Mouse (Mus musculus) CH12.LX (cell line): ENCODE data around the gene Cst7. TPM values are rescaled to one million over a fixed set of nuclear protein-coding genes. Genes with fewer than 3 reads are reported as not detected.
A peak's percentile ranks its signal among the peaks of the same experiment; 100 is the strongest.

ENCODE experiments used
- DNase-seq: peaks from one replicate; pipeline ENCODE4 v3.0.0-alpha.2; 2013; ENCODE audit errors: extremely low read depth
- H3K27ac ChIP-seq: 2 replicates; pipeline ENCODE4 v1.5.1; 2012; ENCODE audit warnings: low read depth, mild to moderate bottlenecking, control low read depth, moderate library complexity; ENCODE audit not compliant: insufficient read depth
- H3K27me3 ChIP-seq: replicated peaks from 2 replicates; pipeline ENCODE3; 2012; ENCODE audit warnings: inconsistent platforms
- H3K36me3 ChIP-seq, 2 experiments: replicated peaks in 1 of 2; 2 replicates each; pipeline versions ENCODE3 to v1.6.1; 2012; ENCODE audit warnings: inconsistent platforms in 1 of 2, low read length in 1 of 2, mild to moderate bottlenecking in 1 of 2, mixed read lengths in 1 of 2, moderate library complexity in 1 of 2; ENCODE audit not compliant: control insufficient read depth in 1 of 2, insufficient read depth in 1 of 2
- H3K4me1 ChIP-seq, 2 experiments: 2 replicates each; pipeline ENCODE4 v1.6.1; 2012; ENCODE audit warnings: inconsistent platforms in 1 of 2, moderate library complexity in 1 of 2; ENCODE audit not compliant: insufficient read depth in 2 of 2, control insufficient read depth in 1 of 2
- H3K4me2 ChIP-seq: 2 replicates; pipeline ENCODE4 v1.6.1; 2012; ENCODE audit warnings: low read depth, mild to moderate bottlenecking, control low read depth; ENCODE audit not compliant: poor library complexity, insufficient read depth, severe bottlenecking
- H3K4me3 ChIP-seq, 3 experiments: fragments of 150-350 bp in 1 of 3; sonication (generic) in 1 of 3; replicated peaks in 1 of 3; 2 replicates each; pipeline versions ENCODE3 to v1.5.1; 2011 to 2012; ENCODE audit warnings: low read depth in 2 of 3, low read length in 2 of 3, mild to moderate bottlenecking in 2 of 3, moderate library complexity in 2 of 3, control low read depth in 1 of 3, improper control_type of control experiment in 1 of 3, inconsistent platforms in 1 of 3, mixed read lengths in 1 of 3; ENCODE audit not compliant: poor library complexity in 1 of 3
- H3K79me2 ChIP-seq: replicated peaks from 2 replicates; pipeline ENCODE4 v1.6.1; 2012; ENCODE audit warnings: mild to moderate bottlenecking, moderate library complexity; ENCODE audit not compliant: control insufficient read depth, poor library complexity, insufficient read depth, severe bottlenecking; ENCODE audit errors: extremely low read depth
- H3K9ac ChIP-seq: 2 replicates; pipeline ENCODE4 v1.6.1; 2012; ENCODE audit warnings: low read depth, mild to moderate bottlenecking, control low read depth, moderate library complexity; ENCODE audit not compliant: insufficient read depth
- H3K9me3 ChIP-seq: replicated peaks from 2 replicates; pipeline ENCODE3; 2012; ENCODE audit warnings: low read length, inconsistent platforms, mixed read lengths
- BHLHE40 ChIP-seq: IDR thresholded peaks from 2 replicates; pipeline ENCODE4 v1.6.1; 2011; ENCODE audit warnings: mild to moderate bottlenecking, low read depth, low read length, improper control_type of control experiment
- CHD2 ChIP-seq: IDR thresholded peaks from 2 replicates; pipeline ENCODE4 v1.6.1; 2011; ENCODE audit warnings: low read length, improper control_type of control experiment
- ELF1 ChIP-seq: IDR thresholded peaks from 2 replicates; pipeline ENCODE4 v1.6.1; 2014; ENCODE audit warnings: low read depth, mild to moderate bottlenecking, inconsistent platforms, low read length, improper control_type of control experiment
- ETS1 ChIP-seq: conservative IDR thresholded peaks from 2 replicates; pipeline ENCODE4 v1.6.1; 2012; ENCODE audit warnings: low read depth, mild to moderate bottlenecking, inconsistent platforms, low read length, improper control_type of control experiment, moderate library complexity
- GABPA ChIP-seq: IDR thresholded peaks from 2 replicates; pipeline ENCODE4 v1.6.1; 2012; ENCODE audit warnings: low read depth, low read length, improper control_type of control experiment, inconsistent platforms; ENCODE audit not compliant: insufficient replicate concordance
- IRF4 ChIP-seq: IDR thresholded peaks from 2 replicates; pipeline ENCODE4 v1.6.1; 2014; ENCODE audit warnings: low read depth, mild to moderate bottlenecking, inconsistent platforms, low read length, improper control_type of control experiment
- JUN ChIP-seq: IDR thresholded peaks from 2 replicates; pipeline ENCODE4 v1.6.1; 2011; ENCODE audit warnings: low read depth, mild to moderate bottlenecking, low read length, improper control_type of control experiment, moderate library complexity; ENCODE audit not compliant: insufficient read depth
- MEF2A ChIP-seq: IDR thresholded peaks from 2 replicates; pipeline ENCODE4 v1.6.1; 2014; ENCODE audit warnings: low read depth, mild to moderate bottlenecking, inconsistent platforms, low read length, improper control_type of control experiment, borderline replicate concordance
- POLR2AphosphoS2 ChIP-seq: IDR thresholded peaks from 2 replicates; pipeline ENCODE4 v1.6.1; 2011; ENCODE audit warnings: low read depth, low read length, improper control_type of control experiment
- RAD21 ChIP-seq: IDR thresholded peaks from 2 replicates; pipeline ENCODE4 v1.6.1; 2011; ENCODE audit warnings: low read depth, mild to moderate bottlenecking, low read length, improper control_type of control experiment, moderate library complexity
- SIN3A ChIP-seq: IDR thresholded peaks from 2 replicates; pipeline ENCODE4 v1.6.1; 2012; ENCODE audit warnings: low read length, improper control_type of control experiment, inconsistent platforms
- SMC3 ChIP-seq: IDR thresholded peaks from 2 replicates; pipeline ENCODE4 v1.6.1; 2011; ENCODE audit warnings: low read depth, low read length, improper control_type of control experiment
- TCF12 ChIP-seq: IDR thresholded peaks from 2 replicates; pipeline ENCODE4 v1.6.1; 2014; ENCODE audit warnings: low read depth, mild to moderate bottlenecking, inconsistent platforms, low read length, improper control_type of control experiment
- USF2 ChIP-seq: conservative IDR thresholded peaks from 2 replicates; pipeline ENCODE4 v1.6.1; 2011; ENCODE audit warnings: low read depth, low read length, improper control_type of control experiment
- ZNF384 ChIP-seq: IDR thresholded peaks from 2 replicates; pipeline ENCODE4 v1.6.1; 2012; ENCODE audit warnings: low read depth, low read length, improper control_type of control experiment, inconsistent platforms
- dilution Hi-C: fragments of 300-500 bp; cut with MboI; formaldehyde crosslinking; loops from 2 replicates; pipeline ENCODE4 v1.14.3; 2020; ENCODE audit warnings: low sequenced_read_pairs; ENCODE audit not compliant: extremely low pct_unique_long_range_greater_than_20kb, extremely low pct_ligation_motif_present
- in situ Hi-C: fragments of 300-500 bp; cut with MboI; formaldehyde crosslinking; loops from 3 replicates; pipeline ENCODE4 v1.14.3; 2019; ENCODE audit warnings: low sequenced_read_pairs, low pct_ligation_motif_present, low pct_unique_long_range_greater_than_20kb, mixed read lengths
- polyA plus RNA-seq: library from polyadenylated mRNA; unstranded; fragments of >175 nt; gene quantifications from 2 replicates; pipeline ENCODE4 v1.2.1, GENCODE M21; 2012; ENCODE audit warnings: low read depth; ENCODE audit not compliant: insufficient read length
- total RNA-seq, 2 experiments: library from RNA; depleted of rRNA; stranded (reverse); fragments of 300-350 nt in 1 of 2; fragments of >200 nt in 1 of 2; gene quantifications; 2 replicates each; pipeline ENCODE4 v1.2.3; 2012 to 2014

Gene Cst7
- total and polyA plus RNA-seq, 3 experiments: 12.8 to 48.8 (median 31.7) TPM

DNA sequence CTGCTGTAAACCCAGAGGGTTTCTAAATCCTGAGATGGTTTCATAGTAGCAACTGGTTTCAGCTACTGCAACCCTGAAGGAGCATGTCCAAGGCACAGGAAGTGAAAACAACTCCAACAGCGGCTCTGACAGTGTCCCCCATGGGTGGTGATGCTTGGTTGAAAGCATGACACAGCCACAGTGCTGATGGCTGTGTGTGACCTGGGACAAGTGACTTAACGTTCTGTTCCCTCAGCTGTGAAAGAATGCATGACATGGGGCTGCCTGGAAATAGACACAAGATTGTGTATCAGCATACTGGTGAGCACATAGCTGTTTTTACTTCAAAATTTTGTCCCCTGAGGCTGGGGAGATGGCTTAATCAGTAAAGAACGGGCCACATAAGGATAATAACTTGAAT is 51.5 kb downstream of the Cst7 start:
- H3K36me3 ChIP-seq: no peaks in the 10 kb centered on the region
- no peak overlapping the region for H3K4me3 ChIP-seq
- dilution Hi-C loops: no loop called here
- H3K9ac ChIP-seq: no peak overlapping the region
- no peak for DNase-seq
- in situ Hi-C loops: no loop called here
- H3K9me3 ChIP-seq: no peaks in the 10 kb centered on the region
- TF ChIP-seq TCF12 (no peak), JUN (no peak), ETS1 (no peak), BHLHE40 (0 out of 2 replicates have a peak, but pooled peaks have one; percentile 11), IRF4 (no peak), MEF2A (no peak), ZNF384 (no peak), RAD21 (no peak)
- H3K27me3 ChIP-seq: no peaks in the 10 kb centered on the region
- no peaks in the 10 kb centered on the region for H3K79me2 ChIP-seq
- no peak overlapping the region for H3K27ac ChIP-seq
- H3K4me2 ChIP-seq: no peak overlapping the region
- peaks cover 0 to 17% of the 10 kb centered on the region in 2 experiments; a peak in 2 of 4 replicates for H3K4me1 ChIP-seq

DNA sequence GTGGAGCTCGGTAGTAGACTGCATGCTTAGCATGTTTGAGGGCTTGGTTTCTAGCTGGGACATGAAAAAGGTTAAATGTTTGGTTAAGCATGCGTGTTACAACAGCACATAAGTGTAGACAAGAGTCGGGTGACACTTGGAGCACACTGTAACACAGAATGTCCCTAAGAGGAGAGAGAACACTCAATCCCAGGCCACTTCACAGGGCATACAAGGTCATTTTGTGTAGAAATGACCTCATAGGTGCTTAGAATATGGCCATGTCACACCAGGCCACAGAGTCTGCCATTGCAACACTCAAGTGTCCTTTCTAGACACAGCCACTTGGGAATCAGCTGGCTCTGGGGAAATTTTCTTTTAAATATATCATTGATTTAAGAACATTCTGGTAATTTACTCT is 53.7 kb downstream of the Cst7 start:
- TF ChIP-seq ELF1: no peak
- TF ChIP-seq SIN3A: no peak
- TF ChIP-seq ZNF384: no peak
- TF ChIP-seq POLR2AphosphoS2: no peak
- no peak for TF ChIP-seq USF2
- TF ChIP-seq GABPA: no peak
- no peak for TF ChIP-seq CHD2
- TF ChIP-seq SMC3: no peak
- Histone ChIP-seq H3K27ac (no peak overlapping the region), H3K4me1 (peaks cover 0 to 17% of the 10 kb centered on the region in 2 experiments; a peak in 2 of 4 replicates), H3K79me2 (no peaks in the 10 kb centered on the region), H3K36me3 (no peaks in the 10 kb centered on the region), H3K4me2 (no peak overlapping the region), H3K27me3 (no peaks in the 10 kb centered on the region), H3K4me3 (no peak overlapping the region), H3K9me3 (no peaks in the 10 kb centered on the region), H3K9ac (no peak overlapping the region)
- dilution Hi-C loops (no loop called here), in situ Hi-C loops (no loop called here)
- DNase-seq: no peak
